8 mouse cellular contexts compared by ENCODE assay signal in the genomic region with DNA sequence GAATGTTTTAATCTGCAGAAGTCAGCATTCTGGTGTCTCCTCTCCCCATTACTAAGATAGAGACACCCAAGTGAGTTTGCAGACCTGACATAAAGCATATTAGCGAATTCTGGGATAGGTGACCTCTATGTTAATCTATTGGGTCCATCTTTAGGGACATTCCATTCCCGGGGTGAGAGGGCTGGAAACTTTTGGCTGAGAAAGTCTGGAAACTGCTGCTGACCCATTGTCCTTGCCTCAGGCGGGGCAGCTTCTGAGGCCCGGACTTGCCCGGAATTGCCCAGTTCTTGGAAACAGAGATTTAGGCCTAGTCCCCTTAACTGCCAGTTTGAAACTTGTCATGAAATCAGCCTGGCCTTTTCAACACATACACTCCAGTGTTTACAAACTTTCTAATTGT. TPM values are rescaled to one million over a fixed set of nuclear protein-coding genes. Genes with fewer than 3 reads are reported as not detected.
A peak's percentile ranks its signal among the peaks of the same experiment; 100 is the strongest.
DNase-seq lines count a peak whose midpoint lies in the region; ATAC-seq and TF ChIP-seq lines count a peak whose summit lies in the region.

No protein-coding gene starts in this region.

- in situ Hi-C loops in ES-E14 (cut with MboI; ENCODE audit: low sequenced_read_pairs in 2 of 2, unreplicated experiment in 2 of 2) = no loop called here

- ATAC-seq in hindbrain, embryonic 12.5 days (ENCODE audit: low FRiP score) = no peak
- ATAC-seq in liver, embryonic 11.5 days (replicated peaks; ENCODE audit: low FRiP score) = no peak

- DNase-seq in cerebellum, adult 11-12 months = peak; percentile 22
- DNase-seq in cerebellum, postnatal 14 days = no peak
- no peak for DNase-seq in ES-E14 (ENCODE audit: low read depth, low spot score)
- no peak for DNase-seq in liver, embryonic 11.5 days (ENCODE audit: low spot score)
- DNase-seq in right cerebral cortex, postnatal 36 days (ENCODE audit: low spot score in 2 of 2) = no peak
- no peak for DNase-seq in ovary, postnatal 36 days (ENCODE audit: low spot score)
- DNase-seq in gastrocnemius, adult 18-20 months (ENCODE audit: low spot score) = no peak

- H3K4me1 ChIP-seq in ES-E14 (ENCODE audit: control insufficient read depth in 2 of 2, insufficient read depth in 2 of 2, low read length in 2 of 2, poor library complexity in 1 of 2) = peaks cover under 1 to 9% of the 10 kb centered on the region in 2 experiments; a peak in 2 of 4 replicates
- peaks cover 18% of the 10 kb centered on the region for H3K4me1 ChIP-seq in hindbrain, embryonic 12.5 days
- peaks cover 3% of the 10 kb centered on the region; the same call in 1 of the 2 replicates for H3K4me1 ChIP-seq in liver, embryonic 11.5 days (replicated peaks; ENCODE audit: control insufficient read depth, insufficient read depth, low read length)

- peak overlapping the region; percentile 68 for H3K4me2 ChIP-seq in hindbrain, embryonic 12.5 days (replicated peaks)
- peak overlapping the region; percentile 89 for H3K4me2 ChIP-seq in liver, embryonic 11.5 days

- peaks cover 8% of the 10 kb centered on the region for H3K36me3 ChIP-seq in ES-E14 (ENCODE audit: control insufficient read depth, insufficient read depth, low read length, poor library complexity, severe bottlenecking)
- H3K36me3 ChIP-seq in hindbrain, embryonic 12.5 days = peaks cover 13% of the 10 kb centered on the region
- H3K36me3 ChIP-seq in liver, embryonic 11.5 days (ENCODE audit: control insufficient read depth, insufficient read depth, low read length) = peaks cover 5% of the 10 kb centered on the region

- 74% methylated on average over 5 of the region's 5 CpGs for WGBS in hindbrain, embryonic 12.5 days
- WGBS in liver, embryonic 11.5 days = 77% methylated on average over 5 of the region's 5 CpGs

- no peaks in the 10 kb centered on the region for H3K27me3 ChIP-seq in hindbrain, embryonic 12.5 days
- no peaks in the 10 kb centered on the region for H3K27me3 ChIP-seq in liver, embryonic 11.5 days (replicated peaks; ENCODE audit: control insufficient read depth, insufficient read depth, low read length)

- H3K9me3 ChIP-seq in ES-E14 (ENCODE audit: control insufficient read depth, insufficient read depth, low read depth, low read length) = no peaks in the 10 kb centered on the region
- H3K9me3 ChIP-seq in hindbrain, embryonic 12.5 days (replicated peaks) = no peaks in the 10 kb centered on the region
- H3K9me3 ChIP-seq in liver, embryonic 11.5 days (ENCODE audit: control insufficient read depth, low read length) = no peaks in the 10 kb centered on the region

- peak overlapping the region; percentile 60 for H3K9ac ChIP-seq in ES-E14 (ENCODE audit: insufficient read depth, low read depth, low read length, poor library complexity, severe bottlenecking)
- peak overlapping the region; percentile 93; the same call in 1 of the 2 replicates for H3K9ac ChIP-seq in hindbrain, embryonic 12.5 days
- H3K9ac ChIP-seq in liver, embryonic 11.5 days (ENCODE audit: low read depth, low read length) = peak overlapping the region; percentile 96

- peak overlapping the region; percentile 78; the same call in 1 of the 2 replicates for H3K27ac ChIP-seq in ES-E14 (ENCODE audit: insufficient read depth, low read depth, low read length, poor library complexity, severe bottlenecking)
- no peak overlapping the region for H3K27ac ChIP-seq in hindbrain, embryonic 12.5 days
- H3K27ac ChIP-seq in liver, embryonic 11.5 days (ENCODE audit: low read depth, low read length) = peak overlapping the region; percentile 93; the same call in 1 of the 2 replicates

- H3K4me3 ChIP-seq in ES-E14 (ENCODE audit: insufficient read depth in 1 of 2, low read depth in 1 of 2, low read length in 2 of 2, poor library complexity in 1 of 2, severe bottlenecking in 1 of 2) = peak overlapping the region; percentile 62 to 77; a peak in 3 of 4 replicates
- H3K4me3 ChIP-seq in hindbrain, embryonic 12.5 days = peak overlapping the region; percentile 81; the same call in 1 of the 2 replicates
- peak overlapping the region; percentile 83 for H3K4me3 ChIP-seq in liver, embryonic 11.5 days (ENCODE audit: low read depth, low read length)

TF ChIP-seq in ES-E14, 5 proteins besides CTCF, POLR2A, EP300 and RAD21:
- TF ChIP-seq ZNF384 (IDR thresholded peaks at IDR 0.05; ENCODE audit: low read depth, low read length) = no peak
- TF ChIP-seq MAFK (IDR thresholded peaks at IDR 0.05; ENCODE audit: insufficient read depth, low read depth, low read length) = no peak
- no peak for TF ChIP-seq ZC3H11A (IDR thresholded peaks at IDR 0.05; ENCODE audit: borderline replicate concordance, low read depth, low read length)
- no peak for TF ChIP-seq CHD2 (IDR thresholded peaks at IDR 0.05; ENCODE audit: low read depth, low read length)
- TF ChIP-seq HCFC1 (IDR thresholded peaks at IDR 0.05; ENCODE audit: borderline replicate concordance, insufficient read depth, low read length) = no peak

RNA-seq across cellular contexts. Expression of a gene that starts 0.8 kb away (rescaled TPM):
- total RNA-seq in ES-E14 (2012; rRNA removed) = 145 and 178 TPM in 2 replicates
- polyA plus RNA-seq in hindbrain, embryonic 12.5 days (2016; fragmentation: Nextera tagmentation; extraction: Ambion mirVana) = 69.2 and 77.3 TPM in 2 replicates
- polyA plus RNA-seq in liver, embryonic 11.5 days (2014; fragmentation: Nextera tagmentation; extraction: Ambion mirVana) = 56.0 and 56.7 TPM in 2 replicates
- total RNA-seq in gastrocnemius, adult 18-20 months (2021) = 10 to 100 TPM; 45.7 to 50.2 TPM

RNA-seq across cellular contexts. Expression of a gene that starts 34.8 kb away (rescaled TPM):
- 16.3 and 22.8 TPM in 2 replicates for total RNA-seq in ES-E14 (2012; rRNA removed)
- 40.2 and 46.0 TPM in 2 replicates for polyA plus RNA-seq in hindbrain, embryonic 12.5 days (2016; fragmentation: Nextera tagmentation; extraction: Ambion mirVana)
- 7.1 and 7.2 TPM in 2 replicates for polyA plus RNA-seq in liver, embryonic 11.5 days (2014; fragmentation: Nextera tagmentation; extraction: Ambion mirVana)
- 1 to 10 TPM; 3.7 to 5.0 TPM for total RNA-seq in gastrocnemius, adult 18-20 months (2021)
